Mouse (Mus musculus) adrenal gland, postnatal 14 days (tissue): ENCODE data around the gene Adamts4. TPM values are rescaled to one million over a fixed set of nuclear protein-coding genes. Genes with fewer than 3 reads are reported as not detected.
A peak's percentile ranks its signal among the peaks of the same experiment; 100 is the strongest.
"Not testable (repeated sequence)": the region's sequence is repeated elsewhere in the genome, so short reads cannot be mapped to it uniquely, and the experiment has no call there.

Experiments used
- DNase-seq: peaks from one replicate; pipeline ENCODE4 v3.0.0; 2021; ENCODE audit warnings: mixed read lengths
- total RNA-seq: library from RNA; stranded (reverse); gene quantifications from 2 replicates; pipeline ENCODE4 v1.2.3, GENCODE M21; 2021

Gene Adamts4
- total RNA-seq, 1 experiment from 2014 or later, result 3.1 TPM

GRCm38 (mm10) chr1:171230215-171230614, 20.0 kb upstream of the Adamts4 start:
- no peak for DNase-seq

- no peak for DNase-seq
Observed at GRCm38 (mm10) chr1:171231844-171232243, 18.4 kb upstream of the Adamts4 start.

GRCm38 (mm10) chr1:171232348-171232747, 17.9 kb upstream of the Adamts4 start:
- no peak for DNase-seq

GRCm38 (mm10) chr1:171232800-171233730, 17.2 kb upstream of the Adamts4 start:
- DNase-seq, result peak; percentile 44

GRCm38 (mm10) chr1:171234126-171234525, 16.1 kb upstream of the Adamts4 start, which contains the start of gene Fcer1g:
Gene Fcer1g (minus strand): TSS chr1:171234365.
- DNase-seq, result no peak

- no peak for DNase-seq
Observed at GRCm38 (mm10) chr1:171234538-171234937, 15.7 kb upstream of the Adamts4 start.

GRCm38 (mm10) chr1:171235791-171236190, 14.4 kb upstream of the Adamts4 start:
- DNase-seq, result no peak

- DNase-seq, result no peak
Observed at GRCm38 (mm10) chr1:171237438-171237837, 12.8 kb upstream of the Adamts4 start.

GRCm38 (mm10) chr1:171238463-171238862, 11.8 kb upstream of the Adamts4 start:
- peak; percentile 85 for DNase-seq

- peak; percentile 78 for DNase-seq
Observed at GRCm38 (mm10) chr1:171239992-171240744, 10.1 kb upstream of the Adamts4 start.

- peak; percentile 40 for DNase-seq
Observed at GRCm38 (mm10) chr1:171240911-171241310, 9.3 kb upstream of the Adamts4 start.

GRCm38 (mm10) chr1:171241952-171242351, 8.3 kb upstream of the Adamts4 start:
- DNase-seq, result not testable (repeated sequence)

GRCm38 (mm10) chr1:171245353-171245752, 4.9 kb upstream of the Adamts4 start:
- no peak for DNase-seq

GRCm38 (mm10) chr1:171246709-171247452, 3.3 kb upstream of the Adamts4 start:
- DNase-seq, result peak; percentile 98

- DNase-seq, result peak; percentile 63
Observed at GRCm38 (mm10) chr1:171247453-171247841, 2.8 kb upstream of the Adamts4 start.

GRCm38 (mm10) chr1:171247916-171248315, 2.3 kb upstream of the Adamts4 start:
- DNase-seq, result no peak

GRCm38 (mm10) chr1:171248386-171249226, 1.6 kb upstream of the Adamts4 start:
- DNase-seq, result no peak

GRCm38 (mm10) chr1:171250680-171251593, 716 bp downstream of the Adamts4 start, which contains the start of gene Ndufs2:
Gene Ndufs2 (minus strand): TSS chr1:171251388.
- DNase-seq, result no peak

- peak; percentile 62 for DNase-seq
Observed at GRCm38 (mm10) chr1:171251594-171252324, 1.5 kb downstream of the Adamts4 start.
